Mouse (Mus musculus): ENCODE results near the gene Rpl13a. TPM values are rescaled to one million over a fixed set of nuclear protein-coding genes. Genes with fewer than 3 reads are reported as not detected.

Rpl13a gene
- polyA plus RNA-seq, 1 experiment = 1,205 TPM

- H3K4me1 ChIP-seq (ENCODE audit: control insufficient read depth, insufficient read depth, low read length) = peaks cover 5% of the 10 kb centered on the region; the same call in 1 of the 2 replicates
- no peak overlapping the region for H3K27ac ChIP-seq (ENCODE audit: insufficient read depth, low read depth, low read length)
- 7% methylated on average over 19 of the region's 19 CpGs for WGBS
- TF ChIP-seq CTCF (IDR thresholded peaks at IDR 0.05; ENCODE audit: insufficient read depth, low read depth, low read length) (no peak), POLR2A (IDR thresholded peaks at IDR 0.05; ENCODE audit: insufficient read depth, low read depth, low read length) (no peak)
- H3K4me3 ChIP-seq (ENCODE audit: insufficient read depth, low read depth, low read length) = no peak overlapping the region
Observed at GRCm38 (mm10) chr7:45167761-45168445, 39.3 kb upstream of the Rpl13a start.

DNA sequence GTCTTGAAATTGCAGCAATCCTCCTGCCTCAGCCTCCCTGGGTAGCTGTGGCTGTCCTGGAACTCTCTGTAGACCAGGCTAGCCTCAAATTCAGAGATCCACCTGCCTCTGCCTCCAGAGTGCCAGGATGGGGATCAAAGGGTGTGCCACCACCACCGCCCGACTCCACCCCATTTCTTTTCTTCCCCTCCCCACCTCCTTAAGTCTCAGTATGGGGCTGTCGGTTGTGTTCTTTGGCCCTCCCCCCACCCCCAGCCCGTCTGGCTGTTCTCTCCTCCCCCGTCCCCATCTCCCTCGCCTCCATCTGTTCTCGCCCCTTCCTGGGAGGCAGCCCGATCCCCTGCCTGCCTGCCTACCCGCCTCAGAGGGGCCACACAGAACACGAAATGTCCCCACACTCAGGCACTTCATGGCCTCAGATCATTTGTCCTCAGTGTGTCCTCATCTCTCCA lies 38.4 kb upstream of the Rpl13a start:
- peaks cover 11% of the 10 kb centered on the region for H3K4me1 ChIP-seq (ENCODE audit: control insufficient read depth, insufficient read depth, low read length)
- H3K27ac ChIP-seq (ENCODE audit: insufficient read depth, low read depth, low read length) = no peak overlapping the region
- no peak overlapping the region for H3K4me3 ChIP-seq (ENCODE audit: insufficient read depth, low read depth, low read length)
- WGBS = 24% methylated on average over 9 of the region's 10 CpGs
- TF ChIP-seq CTCF (IDR thresholded peaks at IDR 0.05; ENCODE audit: insufficient read depth, low read depth, low read length) (no peak), POLR2A (IDR thresholded peaks at IDR 0.05; ENCODE audit: insufficient read depth, low read depth, low read length) (no peak)

DNA sequence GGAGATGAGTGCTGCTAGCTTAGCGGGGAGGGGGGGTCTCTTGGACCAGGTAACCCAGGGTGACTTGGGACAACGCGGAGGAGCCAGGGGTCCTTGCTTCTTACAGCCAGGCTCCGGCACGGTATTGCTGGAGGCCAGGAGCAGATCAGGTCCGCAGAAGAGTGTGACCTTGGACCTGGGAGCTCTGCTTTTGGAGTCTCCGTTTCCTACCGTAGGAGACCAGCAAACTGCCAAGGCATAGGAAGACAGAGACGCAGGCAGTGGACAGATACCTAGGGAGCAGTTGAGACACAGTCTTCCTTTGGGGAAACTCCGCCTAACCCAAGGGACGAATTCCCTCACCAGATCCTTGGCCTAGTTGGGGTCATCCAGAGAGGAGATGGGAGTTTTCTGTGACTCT lies 37.1 kb upstream of the Rpl13a start:
- Histone ChIP-seq H3K4me1 (ENCODE audit: control insufficient read depth, insufficient read depth, low read length) (peaks cover 12% of the 10 kb centered on the region), H3K4me3 (ENCODE audit: insufficient read depth, low read depth, low read length) (peak overlapping the region; percentile 15; the same call in 1 of the 2 replicates), H3K27ac (ENCODE audit: insufficient read depth, low read depth, low read length) (no peak overlapping the region)
- WGBS = 68% methylated on average over 11 of the region's 11 CpGs
- TF ChIP-seq POLR2A (IDR thresholded peaks at IDR 0.05; ENCODE audit: insufficient read depth, low read depth, low read length) (no peak), CTCF (IDR thresholded peaks at IDR 0.05; ENCODE audit: insufficient read depth, low read depth, low read length) (no peak)

DNA sequence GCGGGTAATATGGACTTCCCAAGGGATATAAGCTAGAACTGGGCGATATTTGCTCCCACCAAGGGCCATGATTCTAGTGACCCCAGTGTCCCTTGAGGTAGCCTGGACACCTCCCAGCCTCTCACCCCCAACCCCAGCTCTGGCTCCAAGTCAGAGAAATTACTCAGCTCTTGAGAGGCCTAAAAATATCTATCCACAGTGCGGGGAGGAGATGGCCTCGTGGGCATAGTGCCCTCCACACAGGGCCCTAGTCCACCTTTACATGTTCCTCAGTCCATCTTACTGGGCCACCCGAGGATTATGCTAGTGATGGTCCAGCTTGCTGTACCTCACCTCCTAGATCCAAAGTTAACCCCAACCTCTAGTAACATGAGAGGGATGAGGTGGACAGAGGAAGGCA lies 36.3 kb upstream of the Rpl13a start:
- no peak for TF ChIP-seq CTCF (IDR thresholded peaks at IDR 0.05; ENCODE audit: insufficient read depth, low read depth, low read length)
- 68% methylated on average over 5 of the region's 5 CpGs for WGBS
- Histone ChIP-seq H3K27ac (ENCODE audit: insufficient read depth, low read depth, low read length) (no peak overlapping the region), H3K4me3 (ENCODE audit: insufficient read depth, low read depth, low read length) (no peak overlapping the region), H3K4me1 (ENCODE audit: control insufficient read depth, insufficient read depth, low read length) (peaks cover 12% of the 10 kb centered on the region)

DNA sequence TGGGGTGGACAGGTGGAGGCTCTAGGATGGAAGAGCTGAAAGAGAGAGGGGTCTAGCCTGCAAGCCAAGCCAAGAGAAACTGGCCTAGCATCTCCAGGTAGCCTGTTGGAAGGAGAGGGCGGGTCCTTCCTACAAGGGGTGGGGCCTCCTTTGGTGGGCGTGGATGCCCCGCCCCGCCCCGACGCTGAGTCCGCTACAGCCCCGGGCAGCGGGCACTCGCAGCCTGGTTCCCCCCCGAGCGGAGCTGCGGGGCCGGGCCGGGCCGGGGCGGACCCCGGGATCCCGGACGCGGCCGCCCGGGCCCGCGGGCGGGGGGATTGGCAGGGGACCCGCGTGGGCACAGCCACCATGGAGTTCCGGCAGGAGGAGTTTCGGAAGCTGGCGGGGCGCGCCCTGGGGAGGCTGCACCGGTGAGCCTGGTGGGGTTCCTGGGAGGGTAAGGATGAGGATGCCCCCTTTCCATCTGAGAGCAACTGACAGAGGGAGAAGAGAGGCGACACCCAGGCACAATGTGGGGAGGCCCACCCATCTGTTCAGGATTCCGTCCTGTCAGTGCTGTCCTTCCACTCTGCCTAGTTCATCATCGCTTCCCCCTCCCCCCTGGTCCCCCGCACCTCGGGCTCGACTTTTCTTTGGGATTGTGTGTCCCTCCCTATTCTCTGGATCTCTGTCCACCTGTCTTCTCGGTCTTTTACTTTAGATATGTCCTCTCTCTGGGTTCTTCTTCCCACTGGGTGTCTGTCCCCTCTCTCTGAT lies 35.4 kb upstream of the Rpl13a start, which contains the start of gene Slc17a7:
Gene Slc17a7 (plus strand): TSS at position 215 of the 756 bp plus-strand sequence.
- peak within 1 kb of the TSS; percentile 28 for H3K4me3 ChIP-seq (ENCODE audit: insufficient read depth, low read depth, low read length)
- no peak within 1 kb of the TSS for H3K27ac ChIP-seq (ENCODE audit: insufficient read depth, low read depth, low read length)
- no peak for TF ChIP-seq POLR2A (IDR thresholded peaks at IDR 0.05; ENCODE audit: insufficient read depth, low read depth, low read length)
- no peak for TF ChIP-seq CTCF (IDR thresholded peaks at IDR 0.05; ENCODE audit: insufficient read depth, low read depth, low read length)
- WGBS = 2% methylated on average over 41 of the region's 41 CpGs
- peaks cover 12% of the 10 kb centered on the region for H3K4me1 ChIP-seq (ENCODE audit: control insufficient read depth, insufficient read depth, low read length)

DNA sequence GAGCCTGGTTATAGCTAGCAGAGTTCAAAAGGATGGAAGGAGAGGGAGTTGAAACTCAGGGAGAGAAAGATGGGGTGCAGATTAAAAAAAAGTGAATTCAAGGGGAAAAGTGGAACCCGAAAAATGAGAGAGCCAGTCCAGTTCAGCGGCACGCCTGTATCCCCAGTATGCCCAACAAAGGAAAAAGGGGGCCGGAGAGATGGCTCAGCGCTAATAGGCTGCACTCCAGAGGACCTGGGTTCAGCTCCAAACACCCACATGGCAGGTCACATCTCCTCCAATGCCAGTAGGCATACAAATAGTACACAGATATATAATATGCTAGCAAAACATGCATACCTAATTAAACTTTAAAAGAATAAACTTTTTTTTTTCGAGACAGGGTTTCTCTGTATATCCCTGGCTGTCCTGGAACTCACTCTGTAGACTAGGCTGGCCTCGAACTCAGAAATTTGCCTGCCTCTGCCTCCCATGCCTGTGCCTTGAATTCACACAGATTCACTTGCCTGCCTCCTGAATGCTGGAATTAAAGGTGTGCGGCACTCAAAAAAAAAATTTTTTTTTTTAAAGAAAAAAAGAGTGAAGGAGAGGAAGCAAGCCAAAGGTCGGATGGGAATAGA lies 34.5 kb upstream of the Rpl13a start:
- TF ChIP-seq CTCF (IDR thresholded peaks at IDR 0.05; ENCODE audit: insufficient read depth, low read depth, low read length) (no peak), POLR2A (IDR thresholded peaks at IDR 0.05; ENCODE audit: insufficient read depth, low read depth, low read length) (no peak)
- Histone ChIP-seq H3K4me1 (ENCODE audit: control insufficient read depth, insufficient read depth, low read length) (peaks cover 7% of the 10 kb centered on the region), H3K27ac (ENCODE audit: insufficient read depth, low read depth, low read length) (no peak overlapping the region), H3K4me3 (ENCODE audit: insufficient read depth, low read depth, low read length) (no peak overlapping the region)
- 72% methylated on average over 9 of the region's 9 CpGs for whole genome bisulfite sequencing

DNA sequence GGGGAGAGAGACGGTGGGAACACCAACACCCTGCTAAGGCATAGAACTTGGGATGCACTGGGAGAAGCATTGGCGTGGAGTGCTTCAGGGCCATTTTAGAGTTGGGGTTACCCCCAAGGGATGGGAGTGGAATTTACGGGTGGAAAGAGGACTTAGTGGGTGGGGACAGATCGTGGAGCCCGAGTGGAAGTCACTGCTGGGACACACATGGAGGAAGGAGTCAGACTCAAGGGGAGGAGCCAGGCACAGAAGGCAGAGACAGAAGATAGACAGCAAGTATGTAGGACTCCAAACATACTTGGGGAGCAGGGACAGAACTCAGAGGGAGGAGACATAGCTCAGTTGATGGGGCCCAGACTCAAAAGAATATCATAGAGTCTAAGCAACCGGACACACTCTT lies 34.0 kb upstream of the Rpl13a start:
- 26% methylated on average over 6 of the region's 6 CpGs for WGBS
- no peak overlapping the region for H3K27ac ChIP-seq (ENCODE audit: insufficient read depth, low read depth, low read length)
- no peak for TF ChIP-seq CTCF (IDR thresholded peaks at IDR 0.05; ENCODE audit: insufficient read depth, low read depth, low read length)
- TF ChIP-seq POLR2A (IDR thresholded peaks at IDR 0.05; ENCODE audit: insufficient read depth, low read depth, low read length) = no peak
- peaks cover 7% of the 10 kb centered on the region for H3K4me1 ChIP-seq (ENCODE audit: control insufficient read depth, insufficient read depth, low read length)
- H3K4me3 ChIP-seq (ENCODE audit: insufficient read depth, low read depth, low read length) = peak overlapping the region; percentile 46

DNA sequence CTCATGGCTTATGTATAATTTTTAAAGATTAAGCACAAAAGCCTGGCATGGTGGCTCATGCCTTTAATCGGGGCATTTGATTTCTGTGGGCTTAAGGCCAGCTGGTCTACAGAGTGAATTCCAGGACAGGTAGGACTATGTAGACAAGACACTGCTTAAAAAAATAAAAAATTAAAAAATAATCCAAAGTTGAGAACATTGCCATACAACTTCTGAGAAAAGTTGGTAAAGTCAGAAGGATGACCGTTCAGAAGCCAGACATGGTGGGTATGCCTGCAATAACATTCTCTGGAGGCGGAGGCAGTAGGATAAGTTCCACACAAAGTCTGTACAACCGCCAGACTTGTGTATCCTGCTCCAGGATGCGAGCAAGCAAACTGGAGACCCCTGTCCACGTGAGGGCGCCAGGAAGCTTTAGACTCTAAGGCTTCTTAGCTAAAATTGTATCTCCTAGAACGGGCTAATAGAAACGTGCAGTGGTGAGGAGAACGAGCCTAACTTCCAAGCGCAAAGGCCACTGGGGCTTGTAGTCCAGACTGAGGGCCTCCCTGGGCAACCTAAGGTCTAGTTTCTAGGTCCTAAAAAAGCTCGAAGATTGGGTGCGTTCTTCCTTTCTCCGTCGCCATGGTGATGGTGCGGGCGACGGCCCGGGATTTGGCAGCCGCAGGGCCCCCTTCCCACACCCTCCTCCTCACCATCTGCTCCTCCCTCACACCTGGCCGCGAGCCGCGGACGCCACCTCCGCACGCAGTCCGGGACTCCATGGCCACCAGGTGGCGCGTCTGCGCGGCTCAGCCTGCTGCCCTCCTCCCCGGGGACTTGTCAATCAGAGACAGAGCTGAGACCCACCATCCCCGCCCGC lies 33.3 kb upstream of the Rpl13a start:
- H3K4me3 ChIP-seq (ENCODE audit: insufficient read depth, low read depth, low read length) = peak overlapping the region; percentile 46
- 3% methylated on average over 35 of the region's 35 CpGs for WGBS
- no peak overlapping the region for H3K27ac ChIP-seq (ENCODE audit: insufficient read depth, low read depth, low read length)
- H3K4me1 ChIP-seq (ENCODE audit: control insufficient read depth, insufficient read depth, low read length) = peaks cover 7% of the 10 kb centered on the region
- TF ChIP-seq POLR2A (IDR thresholded peaks at IDR 0.05; ENCODE audit: insufficient read depth, low read depth, low read length) (0 out of 2 replicates have a peak, but pooled peaks have one; percentile 13), CTCF (IDR thresholded peaks at IDR 0.05; ENCODE audit: insufficient read depth, low read depth, low read length) (peak; percentile 88)

Data from olfactory bulb, adult 2 months (tissue).